Mouse (Mus musculus) left cerebral cortex, postnatal 14 days (tissue): ENCODE measurements around the gene E130308A19Rik. TPM values are rescaled to one million over a fixed set of nuclear protein-coding genes. Genes with fewer than 3 reads are reported as not detected.

Experiments
- DNase-seq, 2 experiments: peaks; one replicate each; pipeline ENCODE4 v3.0.0; 2021 to 2022; ENCODE audit warnings: low spot score in 2 of 2, mixed read lengths in 1 of 2
- intact Hi-C: fragments of 180-260 bp; cut with DNase I; formaldehyde crosslinking; loops from one replicate; pipeline ENCODE4 v1.15.1; 2025
- total RNA-seq, 2 experiments: library from RNA; stranded (reverse); gene quantifications; 2 replicates each; pipeline ENCODE4 v1.2.3; 2021

The E130308A19Rik gene
- total RNA-seq, 2 experiments from 2014 or later = 9.6 to 9.9 TPM

GRCm38 (mm10) chr4:59800181-59800580 lies 174.2 kb downstream of the E130308A19Rik start:
- DNase-seq = no peak
- intact Hi-C loops = no loop called here

GRCm38 (mm10) chr4:59801489-59801888 lies 175.5 kb downstream of the E130308A19Rik start, which contains the start of gene Inip:
TSS of gene Inip (minus strand) at chr4:59801589.
- intact Hi-C loops = no loop called here
- no peak for DNase-seq

- intact Hi-C loops = no loop called here
- no peak for DNase-seq
These were observed 176.1 kb downstream of the E130308A19Rik start for GRCm38 (mm10) chr4:59802107-59802506.

GRCm38 (mm10) chr4:59802792-59803191 lies 176.8 kb downstream of the E130308A19Rik start:
- intact Hi-C loops = no loop called here
- DNase-seq = no peak

- intact Hi-C loops = no loop called here
- no peak for DNase-seq
These were observed 177.3 kb downstream of the E130308A19Rik start for GRCm38 (mm10) chr4:59803358-59803757.

GRCm38 (mm10) chr4:59804754-59805153 lies 178.7 kb downstream of the E130308A19Rik start:
- intact Hi-C loops = loop anchor here (5.0 kb wide), 1 partner anchor 68 kb away; no protein-coding TSS in a partner anchor
- DNase-seq = no peak

GRCm38 (mm10) chr4:59805181-59805967 lies 179.4 kb downstream of the E130308A19Rik start, which contains the start of gene Snx30:
TSS of gene Snx30 (plus strand) at chr4:59805840.
- intact Hi-C loops = loop anchor here (5.0 kb wide), 1 partner anchor 67 kb away; no protein-coding TSS in a partner anchor
- DNase-seq = peak; percentile 89 to 92

- intact Hi-C loops = loop anchor here (5.0 kb wide), 1 partner anchor 66 kb away; no protein-coding TSS in a partner anchor
These were observed 180.2 kb downstream of the E130308A19Rik start for GRCm38 (mm10) chr4:59805968-59806878.

GRCm38 (mm10) chr4:59806879-59807195 lies 180.8 kb downstream of the E130308A19Rik start:
- intact Hi-C loops = loop anchor here (5.0 kb wide), 1 partner anchor 65 kb away; no protein-coding TSS in a partner anchor
- no peak for DNase-seq

More at GRCm38 (mm10) chr4:59805968-59806878, 180.2 kb downstream of the E130308A19Rik start:
- peak in 1 of 2 experiments; percentile 39 for DNase-seq

- no peak for DNase-seq
- intact Hi-C loops = loop anchor here (5.0 kb wide), 1 partner anchor 65 kb away; no protein-coding TSS in a partner anchor
These were observed 181.5 kb downstream of the E130308A19Rik start for GRCm38 (mm10) chr4:59807521-59807920.

- intact Hi-C loops = loop anchor here (5.0 kb wide), 1 partner anchor 64 kb away; no protein-coding TSS in a partner anchor
- no peak for DNase-seq
These were observed 182.4 kb downstream of the E130308A19Rik start for GRCm38 (mm10) chr4:59808396-59808795.

Other genes with a start within 250 kb of the E130308A19Rik start
- gene Susd1, start 187.6 kb upstream of the E130308A19Rik start, total RNA-seq = 1 to 10 TPM; 8.2 to 9.3 TPM
- 10 to 100 TPM; 24.9 to 29.7 TPM for gene Ptbp3, start 76.8 kb upstream of the E130308A19Rik start, total RNA-seq
- 10 to 100 TPM; 22.8 to 24.6 TPM for gene Hsdl2, start 44.6 kb upstream of the E130308A19Rik start, total RNA-seq
- gene Inip, start 175.4 kb downstream of the E130308A19Rik start, total RNA-seq = 10 to 100 TPM; 24.2 to 24.6 TPM
- gene Snx30, start 179.6 kb downstream of the E130308A19Rik start, total RNA-seq = 10 to 100 TPM; 40.4 to 41.3 TPM